Mouse (Mus musculus) forebrain, postnatal 0 days (tissue): Measurements from ENCODE around the gene Vgll3. TPM values are rescaled to one million over a fixed set of nuclear protein-coding genes. Genes with fewer than 3 reads are reported as not detected.

ENCODE experiments used
- ATAC-seq: fragments of 200-750 bp; cut with Nextera tagmentation; 2 replicates; pipeline ENCODE4 v1.8.0; 2017; ENCODE audit warnings: mild to moderate bottlenecking, moderate library complexity
- DNase-seq: peaks from one replicate; pipeline ENCODE4 v3.0.0-alpha.2; 2015
- H3K27ac ChIP-seq: fragments of 300-500 bp; sonication (generic); 2 replicates; pipeline ENCODE4 v1.5.1; 2014; ENCODE audit warnings: low read depth, mild to moderate bottlenecking, antibody characterized with exemption, low read length, moderate library complexity, mixed read lengths
- H3K27me3 ChIP-seq: fragments of 300-500 bp; sonication (generic); 2 replicates; pipeline ENCODE4 v1.6.1; 2014; ENCODE audit warnings: mild to moderate bottlenecking, low read length, mixed read lengths; ENCODE audit not compliant: insufficient read depth
- H3K36me3 ChIP-seq: fragments of 300-500 bp; sonication (generic); 2 replicates; pipeline ENCODE4 v1.6.1; 2014; ENCODE audit warnings: mild to moderate bottlenecking, moderate library complexity; ENCODE audit not compliant: insufficient read depth
- H3K4me1 ChIP-seq: fragments of 300-500 bp; sonication (generic); 2 replicates; pipeline ENCODE4 v1.6.1; 2014; ENCODE audit warnings: antibody characterized with exemption; ENCODE audit not compliant: insufficient read depth
- H3K4me2 ChIP-seq: fragments of 300-500 bp; sonication (generic); 2 replicates; pipeline ENCODE4 v1.6.1; 2014; ENCODE audit warnings: low read depth, mild to moderate bottlenecking, moderate library complexity
- H3K4me3 ChIP-seq: fragments of 300-500 bp; sonication (generic); 2 replicates; pipeline ENCODE4 v1.5.1; 2014; ENCODE audit warnings: low read depth, low read length, mixed read lengths
- H3K9ac ChIP-seq: fragments of 300-500 bp; sonication (generic); 2 replicates; pipeline ENCODE4 v1.6.1; 2014; ENCODE audit warnings: mild to moderate bottlenecking
- H3K9me3 ChIP-seq: fragments of 300-500 bp; sonication (generic); 2 replicates; pipeline ENCODE4 v1.6.1; 2016; ENCODE audit warnings: low read length
- CTCF ChIP-seq: sonication (generic); IDR thresholded peaks from 2 replicates; pipeline ENCODE4 v1.5.1; 2016; ENCODE audit warnings: antibody characterized with exemption, control low read depth, low read depth
- WGBS: fragments of 180-500 bp; shearing (Covaris S2); extraction: QIAGEN DNeasy Blood & Tissue Kit; methylation state at CpG from one replicate; pipeline ENCODE4 v1.1.7; 2014; 5-methylcytosine and 5-hydroxymethylcytosine counted together
- polyA plus RNA-seq: library from polyadenylated mRNA; unstranded; fragments of >200 nt; fragmentation: Nextera tagmentation; extraction: Ambion mirVana; gene quantifications from 2 replicates; pipeline ENCODE4 v1.2.1, GENCODE M21; 2015
- total RNA-seq: library from RNA; depleted of rRNA; stranded (reverse); fragments of >200 nt; gene quantifications from 2 replicates; pipeline ENCODE4 v1.2.3, GENCODE M21; 2014; rRNA removed

Gene Vgll3
- total RNA-seq (1.1 and 1.6 TPM in 2 replicates), polyA plus RNA-seq (0.47 and 0.52 TPM in 2 replicates)

- peaks cover 7% of the 10 kb centered on the region; the same call in 1 of the 2 replicates for H3K27me3 ChIP-seq
- H3K4me3 ChIP-seq: peak within 1 kb of the TSS; percentile 72
- no peaks in the 10 kb centered on the region for H3K36me3 ChIP-seq
- DNase-seq (peak; percentile 69), ATAC-seq (peak; percentile 97)
- peak; percentile 33 for TF ChIP-seq CTCF
- H3K27ac ChIP-seq: 0 out of 2 replicates have a peak within 1 kb of the TSS, but pooled peaks have one; percentile 21
- peak within 1 kb of the TSS; percentile 91 for H3K4me2 ChIP-seq
- peak within 1 kb of the TSS; percentile 59 for H3K9ac ChIP-seq
- no peaks in the 10 kb centered on the region for H3K4me1 ChIP-seq
- no peaks in the 10 kb centered on the region for H3K9me3 ChIP-seq
- WGBS: 3% methylated on average over 85 of the region's 86 CpGs
Measured at GRCm38 (mm10) chr16:65814918-65815881, at the start of gene Vgll3. Gene Vgll3, plus strand, starts transcription at chr16:65815257.

GRCm38 (mm10) chr16:65765976-65766375, 49.1 kb upstream of the Vgll3 start:
- Histone ChIP-seq H3K36me3 (no peaks in the 10 kb centered on the region), H3K9ac (no peak overlapping the region), H3K27ac (no peak overlapping the region), H3K4me3 (no peak overlapping the region), H3K27me3 (no peaks in the 10 kb centered on the region), H3K4me2 (no peak overlapping the region), H3K4me1 (no peaks in the 10 kb centered on the region), H3K9me3 (no peaks in the 10 kb centered on the region)
- ATAC-seq: no peak
- TF ChIP-seq CTCF: no peak
- DNase-seq: no peak

- ATAC-seq (no peak), DNase-seq (peak; percentile 31)
- TF ChIP-seq CTCF: peak; percentile 49
- Histone ChIP-seq H3K27ac (no peak overlapping the region), H3K27me3 (no peaks in the 10 kb centered on the region), H3K4me3 (no peak overlapping the region), H3K4me2 (no peak overlapping the region), H3K9me3 (no peaks in the 10 kb centered on the region), H3K4me1 (no peaks in the 10 kb centered on the region), H3K9ac (no peak overlapping the region), H3K36me3 (no peaks in the 10 kb centered on the region)
- WGBS: 58% methylated on average over 1 of the region's 1 CpGs
Measured at GRCm38 (mm10) chr16:65785959-65786358, 29.1 kb upstream of the Vgll3 start.

- WGBS: 21% methylated on average over 3 of the region's 3 CpGs
- H3K27me3 ChIP-seq: peaks cover 7% of the 10 kb centered on the region; the same call in 1 of the 2 replicates
- no peak overlapping the region for H3K4me3 ChIP-seq
- no peak overlapping the region for H3K9ac ChIP-seq
- H3K27ac ChIP-seq: no peak overlapping the region
- peak overlapping the region; percentile 91 for H3K4me2 ChIP-seq
- DNase-seq (peak; percentile 2), ATAC-seq (no peak)
- TF ChIP-seq CTCF: no peak
- H3K36me3 ChIP-seq: no peaks in the 10 kb centered on the region
- no peaks in the 10 kb centered on the region for H3K4me1 ChIP-seq
- H3K9me3 ChIP-seq: no peaks in the 10 kb centered on the region
Measured at GRCm38 (mm10) chr16:65816059-65816458, 1.0 kb downstream of the Vgll3 start.

GRCm38 (mm10) chr16:65818779-65819178, 3.7 kb downstream of the Vgll3 start:
- no peaks in the 10 kb centered on the region for H3K9me3 ChIP-seq
- no peak overlapping the region for H3K4me2 ChIP-seq
- H3K36me3 ChIP-seq: no peaks in the 10 kb centered on the region
- H3K4me1 ChIP-seq: no peaks in the 10 kb centered on the region
- no peak for DNase-seq
- no peak overlapping the region for H3K27ac ChIP-seq
- TF ChIP-seq CTCF: no peak
- peaks cover 7% of the 10 kb centered on the region; the same call in 1 of the 2 replicates for H3K27me3 ChIP-seq
- ATAC-seq: no peak
- no peak overlapping the region for H3K4me3 ChIP-seq
- no peak overlapping the region for H3K9ac ChIP-seq
- WGBS: 74% methylated on average over 8 of the region's 8 CpGs

- H3K4me3 ChIP-seq: no peak overlapping the region
- H3K4me1 ChIP-seq: no peaks in the 10 kb centered on the region
- no peak overlapping the region for H3K9ac ChIP-seq
- no peak for TF ChIP-seq CTCF
- H3K27me3 ChIP-seq: peaks cover 4% of the 10 kb centered on the region; the same call in 1 of the 2 replicates
- no peaks in the 10 kb centered on the region for H3K9me3 ChIP-seq
- no peak for DNase-seq
- H3K4me2 ChIP-seq: no peak overlapping the region
- no peaks in the 10 kb centered on the region for H3K36me3 ChIP-seq
- no peak overlapping the region for H3K27ac ChIP-seq
- WGBS: 34% methylated on average over 2 of the region's 2 CpGs
- ATAC-seq: no peak
Measured at GRCm38 (mm10) chr16:65820803-65821202, 5.7 kb downstream of the Vgll3 start.

GRCm38 (mm10) chr16:65823721-65824120, 8.7 kb downstream of the Vgll3 start:
- no peak overlapping the region for H3K4me2 ChIP-seq
- no peak for TF ChIP-seq CTCF
- H3K36me3 ChIP-seq: no peaks in the 10 kb centered on the region
- no peak for DNase-seq
- ATAC-seq: no peak
- H3K27ac ChIP-seq: no peak overlapping the region
- no peak overlapping the region for H3K4me3 ChIP-seq
- no peaks in the 10 kb centered on the region for H3K27me3 ChIP-seq
- H3K9me3 ChIP-seq: no peaks in the 10 kb centered on the region
- H3K4me1 ChIP-seq: no peaks in the 10 kb centered on the region
- H3K9ac ChIP-seq: no peak overlapping the region
- WGBS: 79% methylated on average over 6 of the region's 6 CpGs
